Mouse (Mus musculus): ENCODE measurements at regions not wholly inside any gene's neighbourhood (a gene's known extent, or its start where the extent isn't known, plus 50 kb on each side); places are given as distances from the start of the nearest gene placed in this dataset.
A peak's percentile ranks its signal among the peaks of the same experiment; 100 is the strongest.
"Not testable (repeated sequence)": the region's sequence is repeated elsewhere in the genome, so short reads cannot be mapped to it uniquely, and the experiment has no call there.

GRCm38 (mm10) chr1:113932492-113932891 is 1752.1 kb upstream of the Cntnap5a start:
- DNase-seq (ENCODE audit: low spot score), result no peak

- DNase-seq (ENCODE audit: low spot score), result no peak
These were observed 1726.4 kb upstream of the Cntnap5a start for GRCm38 (mm10) chr1:113958016-113958751.

- not testable (repeated sequence) for DNase-seq (ENCODE audit: low spot score)
These were observed 1725.3 kb upstream of the Cntnap5a start for GRCm38 (mm10) chr1:113959267-113959666.

- DNase-seq (ENCODE audit: low spot score), result not testable (repeated sequence)
These were observed 1720.6 kb upstream of the Cntnap5a start for GRCm38 (mm10) chr1:113963931-113964330.

GRCm38 (mm10) chr1:113964431-113964830 is 1720.1 kb upstream of the Cntnap5a start:
- no peak for DNase-seq (ENCODE audit: low spot score)

GRCm38 (mm10) chr1:113970617-113971016 is 1713.9 kb upstream of the Cntnap5a start:
- peak; percentile 4 for DNase-seq (ENCODE audit: low spot score)

GRCm38 (mm10) chr1:113980111-113980510 is 1704.4 kb upstream of the Cntnap5a start:
- no peak for DNase-seq (ENCODE audit: low spot score)

- no peak for DNase-seq (ENCODE audit: low spot score)
These were observed 1694.8 kb upstream of the Cntnap5a start for GRCm38 (mm10) chr1:113989676-113990296.

GRCm38 (mm10) chr1:113992488-113992887 is 1692.1 kb upstream of the Cntnap5a start:
- no peak for DNase-seq (ENCODE audit: low spot score)

- DNase-seq (ENCODE audit: low spot score), result peak; percentile 3
These were observed 1646.7 kb upstream of the Cntnap5a start for GRCm38 (mm10) chr1:114037877-114038276.

GRCm38 (mm10) chr1:114039383-114039782 is 1645.2 kb upstream of the Cntnap5a start:
- peak; percentile 17 for DNase-seq (ENCODE audit: low spot score)

GRCm38 (mm10) chr1:114063097-114063496 is 1621.5 kb upstream of the Cntnap5a start:
- DNase-seq (ENCODE audit: low spot score), result no peak

- no peak for DNase-seq (ENCODE audit: low spot score)
These were observed 1610.0 kb upstream of the Cntnap5a start for GRCm38 (mm10) chr1:114074506-114074905.

All from embryo, embryonic 10 days (tissue).